18 mouse cellular contexts compared by ENCODE assay signal in genomic region chr1:136289803-136290202, GRCm38 (mm10). TPM values are rescaled to one million over a fixed set of nuclear protein-coding genes. Genes with fewer than 3 reads are reported as not detected.
DNase-seq lines count a peak whose midpoint lies in the region; ATAC-seq and TF ChIP-seq lines count a peak whose summit lies in the region.
"Had no signal": no experiment of that assay in that cellular context is flagged by ENCODE, and none has a peak within 500 bp of the region (broad histone marks: within the 10 kb centered on the region; RNA-seq: fewer than 3 reads in every experiment).

No protein-coding gene starts in this region.

- no peaks in the 10 kb centered on the region for H3K9me3 ChIP-seq in hindbrain, embryonic 15.5 days
- no peaks in the 10 kb centered on the region for H3K9me3 ChIP-seq in hindbrain, embryonic 12.5 days (replicated peaks)
- H3K9me3 ChIP-seq in lung, embryonic 14.5 days (ENCODE audit: low read depth, low read length) = no peaks in the 10 kb centered on the region
- H3K9me3 ChIP-seq: G1E; heart, embryonic 12.5 days; limb, embryonic 13.5 days had no signal

- no peak overlapping the region for H3K27ac ChIP-seq in hindbrain, embryonic 15.5 days (replicated peaks)
- H3K27ac ChIP-seq in hindbrain, embryonic 12.5 days = no peak overlapping the region
- no peak overlapping the region for H3K27ac ChIP-seq in lung, embryonic 14.5 days (ENCODE audit: low read depth)
- H3K27ac ChIP-seq: limb, embryonic 13.5 days had no signal

- peaks cover 10% of the 10 kb centered on the region for H3K36me3 ChIP-seq in hindbrain, embryonic 15.5 days
- H3K36me3 ChIP-seq in hindbrain, embryonic 12.5 days = peaks cover 13% of the 10 kb centered on the region
- H3K36me3 ChIP-seq in lung, embryonic 14.5 days (ENCODE audit: insufficient read depth) = peaks cover 17% of the 10 kb centered on the region

- H3K4me3 ChIP-seq in hindbrain, embryonic 15.5 days = no peak overlapping the region
- H3K4me3 ChIP-seq in hindbrain, embryonic 12.5 days = no peak overlapping the region
- H3K4me3 ChIP-seq in lung, embryonic 14.5 days (ENCODE audit: low read depth, low read length) = no peak overlapping the region
- H3K4me3 ChIP-seq: heart, embryonic 12.5 days; limb, embryonic 13.5 days had no signal

- peak; percentile 7 for DNase-seq in CD4-positive, CD25-positive, alpha-beta regulatory T cell, adult 2 months (ENCODE audit: low read depth, low spot score)
- DNase-seq in lung, embryonic 14.5 days = peak; percentile 67
- no peak for DNase-seq in lung, postnatal 10 days
- peak; percentile 30 for DNase-seq in induced T-regulatory cell, adult 2 months (ENCODE audit: low read depth)
- no peak for DNase-seq in right cerebral cortex, adult 2 months (ENCODE audit: low spot score in 2 of 2)
- DNase-seq: adrenal gland, postnatal 14 days; cerebellum, postnatal 14 days; kidney, adult 8-10 months; lung, adult 18-20 months; spleen, adult 18-20 months; thymus, postnatal 25 days had no signal

- H3K4me1 ChIP-seq in hindbrain, embryonic 15.5 days (replicated peaks) = no peaks in the 10 kb centered on the region
- H3K4me1 ChIP-seq in hindbrain, embryonic 12.5 days = no peaks in the 10 kb centered on the region
- no peaks in the 10 kb centered on the region for H3K4me1 ChIP-seq in lung, embryonic 14.5 days (ENCODE audit: insufficient read depth)
- H3K4me1 ChIP-seq: heart, embryonic 12.5 days; limb, embryonic 13.5 days had no signal

- H3K4me2 ChIP-seq in hindbrain, embryonic 15.5 days = no peak overlapping the region
- H3K4me2 ChIP-seq in hindbrain, embryonic 12.5 days (replicated peaks) = no peak overlapping the region
- H3K4me2 ChIP-seq in lung, embryonic 14.5 days = no peak overlapping the region
- H3K4me2 ChIP-seq: heart, embryonic 12.5 days; limb, embryonic 13.5 days had no signal

- no peak for ATAC-seq in CD4-positive, CD25-positive, alpha-beta regulatory T cell, adult 4 months
- peak; percentile 19; the same call in 1 of the 2 replicates for ATAC-seq in hindbrain, embryonic 15.5 days (ENCODE audit: low FRiP score, low read depth)
- ATAC-seq in hindbrain, embryonic 12.5 days (ENCODE audit: low FRiP score) = no peak
- no peak for ATAC-seq in lung, embryonic 14.5 days (ENCODE audit: insufficient read depth)
- ATAC-seq: forebrain, embryonic 16.5 days had no signal

- H3K27me3 ChIP-seq in hindbrain, embryonic 15.5 days = no peaks in the 10 kb centered on the region
- no peaks in the 10 kb centered on the region for H3K27me3 ChIP-seq in hindbrain, embryonic 12.5 days
- no peaks in the 10 kb centered on the region for H3K27me3 ChIP-seq in lung, embryonic 14.5 days (ENCODE audit: insufficient read depth, low read length)
- H3K27me3 ChIP-seq: heart, embryonic 12.5 days; limb, embryonic 13.5 days had no signal

- 71% methylated on average over 1 of the region's 1 CpGs for WGBS in hindbrain, embryonic 15.5 days
- 84% methylated on average over 1 of the region's 1 CpGs for WGBS in hindbrain, embryonic 12.5 days
- WGBS in lung, embryonic 14.5 days = 80% methylated on average over 1 of the region's 1 CpGs

- TF ChIP-seq CTCF in lung, embryonic 14.5 days (IDR thresholded peaks at IDR 0.05; ENCODE audit: low read depth) = peak; percentile 27

- no peak overlapping the region for H3K9ac ChIP-seq in hindbrain, embryonic 15.5 days
- no peak overlapping the region for H3K9ac ChIP-seq in hindbrain, embryonic 12.5 days
- no peak overlapping the region for H3K9ac ChIP-seq in lung, embryonic 14.5 days
- H3K9ac ChIP-seq: heart, embryonic 12.5 days; limb, embryonic 13.5 days had no signal

RNA-seq across cellular contexts. Expression of gene Gpr25, which starts 29.1 kb away (rescaled TPM):
- polyA plus RNA-seq in CD4-positive, CD25-positive, alpha-beta regulatory T cell, adult 4 months (2017; shearing (Covaris generic)) = not detected
- polyA plus RNA-seq in hindbrain, embryonic 15.5 days (2015; fragmentation: Nextera tagmentation; extraction: Ambion mirVana) = 1.1 TPM in 2 replicates
- not detected in 2 replicates for polyA plus RNA-seq in hindbrain, embryonic 12.5 days (2016; fragmentation: Nextera tagmentation; extraction: Ambion mirVana)
- polyA plus RNA-seq in lung, embryonic 14.5 days (2014; fragmentation: Nextera tagmentation; extraction: Ambion mirVana) = not detected in 2 replicates
- polyA plus RNA-seq: forebrain, embryonic 16.5 days; G1E; heart, embryonic 12.5 days; limb, embryonic 13.5 days had no signal

RNA-seq across cellular contexts. Expression of gene Inava, which starts 55.7 kb away (rescaled TPM):
- under 1 TPM in 1 of 2 experiments, not detected in 1; 0.28 TPM for polyA plus RNA-seq in CD4-positive, CD25-positive, alpha-beta regulatory T cell, adult 4 months (2017; shearing (Covaris generic))
- 3.3 and 3.4 TPM in 2 replicates for polyA plus RNA-seq in hindbrain, embryonic 15.5 days (2015; fragmentation: Nextera tagmentation; extraction: Ambion mirVana)
- polyA plus RNA-seq in hindbrain, embryonic 12.5 days (2016; fragmentation: Nextera tagmentation; extraction: Ambion mirVana) = 13.2 and 13.8 TPM in 2 replicates
- polyA plus RNA-seq in lung, embryonic 14.5 days (2014; fragmentation: Nextera tagmentation; extraction: Ambion mirVana) = 15.1 and 15.9 TPM in 2 replicates

RNA-seq across cellular contexts. Expression of gene Camsap2, which starts 56.1 kb away (rescaled TPM):
- polyA plus RNA-seq in CD4-positive, CD25-positive, alpha-beta regulatory T cell, adult 4 months (2017; shearing (Covaris generic)) = 1 to 10 TPM; 3.9 to 6.2 TPM
- polyA plus RNA-seq in hindbrain, embryonic 15.5 days (2015; fragmentation: Nextera tagmentation; extraction: Ambion mirVana) = 26.7 and 28.9 TPM in 2 replicates
- polyA plus RNA-seq in hindbrain, embryonic 12.5 days (2016; fragmentation: Nextera tagmentation; extraction: Ambion mirVana) = 38.2 and 39.7 TPM in 2 replicates
- 18.2 and 20.0 TPM in 2 replicates for polyA plus RNA-seq in lung, embryonic 14.5 days (2014; fragmentation: Nextera tagmentation; extraction: Ambion mirVana)

Comparison
In these comparisons a context has a peak if more than half of its experiments do, and no peak if none do; other contexts are left out.
1. DNase-seq: peak in CD4-positive, CD25-positive, alpha-beta regulatory T cell, adult 2 months (single experiment), lung, embryonic 14.5 days (single experiment) and induced T-regulatory cell, adult 2 months (single experiment); none in lung, postnatal 10 days (single experiment) and right cerebral cortex, adult 2 months (0 of 2).